Mouse (Mus musculus) CH12.LX (cell line): ENCODE data around the gene Dnajc10.

ENCODE experiments used
- CHD2 ChIP-seq: IDR thresholded peaks from 2 replicates; pipeline ENCODE4 v1.6.1; 2011; ENCODE audit warnings: low read length, improper control_type of control experiment
- CTCF ChIP-seq, 2 experiments: IDR thresholded peaks in 1 of 2; conservative IDR thresholded peaks in 1 of 2; 2 replicates each; pipeline ENCODE4 v1.5.1; 2011 to 2012; ENCODE audit warnings: low read depth in 2 of 2, low read length in 2 of 2, improper control_type of control experiment in 1 of 2, inconsistent platforms in 1 of 2, mild to moderate bottlenecking in 1 of 2, moderate library complexity in 1 of 2
- TBP ChIP-seq: conservative IDR thresholded peaks from 2 replicates; pipeline ENCODE4 v1.6.1; 2011; ENCODE audit warnings: low read depth, low read length, improper control_type of control experiment

DNA sequence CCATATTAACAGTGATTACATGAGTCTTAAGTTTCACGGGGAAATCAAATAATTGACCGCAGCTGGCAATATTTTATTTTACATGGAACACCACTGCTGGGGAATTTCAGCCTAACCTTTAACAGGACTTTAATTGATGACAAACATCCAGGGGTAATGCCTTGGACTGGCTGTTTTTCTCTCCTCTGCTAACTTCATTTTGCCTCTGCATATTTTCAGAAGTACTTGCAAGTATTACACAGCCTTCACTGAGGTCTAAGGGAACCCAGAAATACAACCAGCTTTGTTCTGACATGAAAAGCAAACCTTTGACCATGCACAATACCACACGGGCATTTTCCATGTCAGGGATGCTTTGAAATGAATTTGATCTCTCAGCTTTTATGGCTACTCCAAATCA, 81.6 kb downstream of the Dnajc10 start:
- TF ChIP-seq TBP (no peak), CHD2 (no peak), CTCF (conservative IDR thresholded peaks at IDR 0.05 in 1 of 2, IDR thresholded peaks at IDR 0.05 in 1 of 2; ENCODE audit: low read depth in 2 of 2, low read length in 2 of 2) (no peak)
